Mouse (Mus musculus) small intestine, adult 2 months (tissue): ENCODE measurements around the gene Gpc6.

Experiments used
- CTCF ChIP-seq: fragments of 200-500 bp; IDR thresholded peaks from 2 replicates; pipeline ENCODE4 v1.5.1; 2012; ENCODE audit warnings: low read depth, mild to moderate bottlenecking, control low read depth, inconsistent platforms, low read length, moderate library complexity, mixed read lengths; ENCODE audit not compliant: insufficient replicate concordance, insufficient read length; ENCODE audit errors: extremely low read depth
- POLR2A ChIP-seq: fragments of 200-500 bp; IDR thresholded peaks from 2 replicates; pipeline ENCODE4 v1.6.1; 2012; ENCODE audit warnings: low read depth, mild to moderate bottlenecking, control low read depth, inconsistent platforms, low read length, moderate library complexity

- TF ChIP-seq CTCF: no peak
- no peak for TF ChIP-seq POLR2A
Observed at GRCm38 (mm10) chr14:117427776-117428175, 502.7 kb downstream of the Gpc6 start.
